Mouse (Mus musculus): ENCODE measurements around the gene Rtel1. TPM values are rescaled to one million over a fixed set of nuclear protein-coding genes. Genes with fewer than 3 reads are reported as not detected.
A peak's percentile ranks its signal among the peaks of the same experiment; 100 is the strongest.

The Rtel1 gene
- polyA plus RNA-seq, 1 experiment from 2014 or later = 55.3 TPM

- Histone ChIP-seq H3K27ac (replicated peaks) (no peak within 1 kb of the TSS), H3K4me3 (no peak within 1 kb of the TSS), H3K9me3 (no peaks in the 10 kb centered on the region), H3K4me2 (replicated peaks) (no peak within 1 kb of the TSS), H3K4me1 (no peaks in the 10 kb centered on the region), H3K9ac (replicated peaks) (no peak within 1 kb of the TSS), H3K27me3 (no peaks in the 10 kb centered on the region), H3K36me3 (peaks cover 59% of the 10 kb centered on the region)
- ATAC-seq (ENCODE audit: low FRiP score, low read depth) = no peak
- 94% methylated on average over 12 of the region's 12 CpGs for WGBS
These were observed 60.2 kb downstream of the Rtel1 start, which contains the start of gene Lime1 for GRCm38 (mm10) chr2:181379778-181380177. TSS of gene Lime1 (plus strand) at chr2:181380078.

GRCm38 (mm10) chr2:181380251-181380650 is 60.7 kb downstream of the Rtel1 start:
- peaks cover 64% of the 10 kb centered on the region for H3K36me3 ChIP-seq
- no peaks in the 10 kb centered on the region for H3K9me3 ChIP-seq
- H3K27ac ChIP-seq (replicated peaks) = no peak overlapping the region
- no peak overlapping the region for H3K9ac ChIP-seq (replicated peaks)
- 92% methylated on average over 5 of the region's 5 CpGs for WGBS
- ATAC-seq (ENCODE audit: low FRiP score, low read depth) = no peak
- no peak overlapping the region for H3K4me2 ChIP-seq (replicated peaks)
- H3K4me1 ChIP-seq = no peaks in the 10 kb centered on the region
- H3K27me3 ChIP-seq = no peaks in the 10 kb centered on the region
- no peak overlapping the region for H3K4me3 ChIP-seq

GRCm38 (mm10) chr2:181381107-181381506 is 61.6 kb downstream of the Rtel1 start:
- no peak for ATAC-seq (ENCODE audit: low FRiP score, low read depth)
- Histone ChIP-seq H3K4me3 (no peak overlapping the region), H3K9ac (replicated peaks) (no peak overlapping the region), H3K27me3 (no peaks in the 10 kb centered on the region), H3K9me3 (no peaks in the 10 kb centered on the region), H3K27ac (replicated peaks) (no peak overlapping the region), H3K4me1 (no peaks in the 10 kb centered on the region), H3K4me2 (replicated peaks) (no peak overlapping the region), H3K36me3 (peaks cover 71% of the 10 kb centered on the region)
- WGBS = 86% methylated on average over 5 of the region's 5 CpGs

GRCm38 (mm10) chr2:181381631-181382306 is 62.2 kb downstream of the Rtel1 start:
- H3K27me3 ChIP-seq = no peaks in the 10 kb centered on the region
- H3K4me1 ChIP-seq = no peaks in the 10 kb centered on the region
- WGBS = 95% methylated on average over 6 of the region's 6 CpGs
- H3K9ac ChIP-seq (replicated peaks) = no peak overlapping the region
- ATAC-seq (ENCODE audit: low FRiP score, low read depth) = no peak
- no peak overlapping the region for H3K27ac ChIP-seq (replicated peaks)
- H3K4me2 ChIP-seq (replicated peaks) = no peak overlapping the region
- H3K9me3 ChIP-seq = no peaks in the 10 kb centered on the region
- peaks cover 78% of the 10 kb centered on the region for H3K36me3 ChIP-seq
- H3K4me3 ChIP-seq = no peak overlapping the region

- no peak for ATAC-seq (ENCODE audit: low FRiP score, low read depth)
These were observed 64.9 kb downstream of the Rtel1 start for GRCm38 (mm10) chr2:181384463-181384862.

GRCm38 (mm10) chr2:181384919-181385391 is 65.4 kb downstream of the Rtel1 start:
- 79% methylated on average over 4 of the region's 4 CpGs for WGBS

More at GRCm38 (mm10) chr2:181384463-181384862, 64.9 kb downstream of the Rtel1 start:
- no peaks in the 10 kb centered on the region for H3K27me3 ChIP-seq
- no peak overlapping the region for H3K4me2 ChIP-seq (replicated peaks)
- H3K9ac ChIP-seq (replicated peaks) = no peak overlapping the region
- WGBS = 92% methylated on average over 7 of the region's 7 CpGs
- H3K4me1 ChIP-seq = no peaks in the 10 kb centered on the region
- H3K4me3 ChIP-seq = no peak overlapping the region
- H3K36me3 ChIP-seq = peaks cover 68% of the 10 kb centered on the region
- H3K9me3 ChIP-seq = no peaks in the 10 kb centered on the region
- no peak overlapping the region for H3K27ac ChIP-seq (replicated peaks)

GRCm38 (mm10) chr2:181385885-181386284 is 66.3 kb downstream of the Rtel1 start:
- H3K9ac ChIP-seq (replicated peaks) = no peak overlapping the region
- 92% methylated on average over 3 of the region's 3 CpGs for WGBS
- H3K4me1 ChIP-seq = no peaks in the 10 kb centered on the region
- no peaks in the 10 kb centered on the region for H3K9me3 ChIP-seq
- peaks cover 68% of the 10 kb centered on the region for H3K36me3 ChIP-seq
- no peak overlapping the region for H3K27ac ChIP-seq (replicated peaks)
- no peak for ATAC-seq (ENCODE audit: low FRiP score, low read depth)
- H3K4me2 ChIP-seq (replicated peaks) = no peak overlapping the region
- no peaks in the 10 kb centered on the region for H3K27me3 ChIP-seq
- no peak overlapping the region for H3K4me3 ChIP-seq

More at GRCm38 (mm10) chr2:181384919-181385391, 65.4 kb downstream of the Rtel1 start:
- no peak for ATAC-seq (ENCODE audit: low FRiP score, low read depth)
- Histone ChIP-seq H3K9me3 (no peaks in the 10 kb centered on the region), H3K27ac (replicated peaks) (no peak overlapping the region), H3K4me1 (no peaks in the 10 kb centered on the region), H3K36me3 (peaks cover 68% of the 10 kb centered on the region), H3K4me2 (replicated peaks) (no peak overlapping the region), H3K4me3 (no peak overlapping the region), H3K27me3 (no peaks in the 10 kb centered on the region), H3K9ac (replicated peaks) (no peak overlapping the region)

- Histone ChIP-seq H3K36me3 (peaks cover 65% of the 10 kb centered on the region), H3K9me3 (no peaks in the 10 kb centered on the region), H3K4me1 (no peaks in the 10 kb centered on the region), H3K9ac (replicated peaks) (no peak overlapping the region), H3K27me3 (no peaks in the 10 kb centered on the region), H3K27ac (replicated peaks) (no peak overlapping the region), H3K4me2 (replicated peaks) (no peak overlapping the region), H3K4me3 (no peak overlapping the region)
- no peak for ATAC-seq (ENCODE audit: low FRiP score, low read depth)
- WGBS = 79% methylated on average over 3 of the region's 4 CpGs
These were observed 67.2 kb downstream of the Rtel1 start for GRCm38 (mm10) chr2:181386663-181387210.

- H3K36me3 ChIP-seq = peaks cover 56% of the 10 kb centered on the region
- H3K27me3 ChIP-seq = no peaks in the 10 kb centered on the region
- no peaks in the 10 kb centered on the region for H3K9me3 ChIP-seq
- 81% methylated on average over 4 of the region's 4 CpGs for WGBS
- no peak overlapping the region for H3K4me3 ChIP-seq
- H3K4me2 ChIP-seq (replicated peaks) = no peak overlapping the region
- H3K9ac ChIP-seq (replicated peaks) = no peak overlapping the region
- no peak for ATAC-seq (ENCODE audit: low FRiP score, low read depth)
- no peak overlapping the region for H3K27ac ChIP-seq (replicated peaks)
- no peaks in the 10 kb centered on the region for H3K4me1 ChIP-seq
These were observed 70.8 kb downstream of the Rtel1 start for GRCm38 (mm10) chr2:181390136-181390870.

GRCm38 (mm10) chr2:181391022-181391421 is 71.5 kb downstream of the Rtel1 start:
- no peaks in the 10 kb centered on the region for H3K9me3 ChIP-seq
- H3K4me2 ChIP-seq (replicated peaks) = no peak overlapping the region
- H3K9ac ChIP-seq (replicated peaks) = no peak overlapping the region
- no peaks in the 10 kb centered on the region for H3K4me1 ChIP-seq
- H3K27ac ChIP-seq (replicated peaks) = no peak overlapping the region
- 88% methylated on average over 15 of the region's 15 CpGs for WGBS
- H3K36me3 ChIP-seq = peaks cover 50% of the 10 kb centered on the region
- no peaks in the 10 kb centered on the region for H3K27me3 ChIP-seq
- ATAC-seq (ENCODE audit: low FRiP score, low read depth) = no peak; the same call in 1 of the 2 replicates
- H3K4me3 ChIP-seq = no peak overlapping the region

- Histone ChIP-seq H3K9ac (replicated peaks) (no peak overlapping the region), H3K4me1 (no peaks in the 10 kb centered on the region), H3K27me3 (no peaks in the 10 kb centered on the region), H3K9me3 (no peaks in the 10 kb centered on the region), H3K4me2 (replicated peaks) (no peak overlapping the region), H3K4me3 (no peak overlapping the region), H3K36me3 (peaks cover 45% of the 10 kb centered on the region), H3K27ac (replicated peaks) (no peak overlapping the region)
- WGBS = 81% methylated on average over 2 of the region's 2 CpGs
- no peak for ATAC-seq (ENCODE audit: low FRiP score, low read depth)
These were observed 72.0 kb downstream of the Rtel1 start for GRCm38 (mm10) chr2:181391541-181391940.

GRCm38 (mm10) chr2:181392600-181393213 is 73.2 kb downstream of the Rtel1 start:
- no peak overlapping the region for H3K4me2 ChIP-seq (replicated peaks)
- H3K27ac ChIP-seq (replicated peaks) = no peak overlapping the region
- H3K36me3 ChIP-seq = peaks cover 39% of the 10 kb centered on the region
- H3K9me3 ChIP-seq = no peaks in the 10 kb centered on the region
- ATAC-seq (ENCODE audit: low FRiP score, low read depth) = peak; percentile 65; the same call in 1 of the 2 replicates
- H3K27me3 ChIP-seq = no peaks in the 10 kb centered on the region
- WGBS = 29% methylated on average over 4 of the region's 4 CpGs
- no peak overlapping the region for H3K4me3 ChIP-seq
- H3K4me1 ChIP-seq = no peaks in the 10 kb centered on the region
- H3K9ac ChIP-seq (replicated peaks) = no peak overlapping the region
